Mouse (Mus musculus) embryonic facial prominence, embryonic 11.5 days (tissue): ENCODE data around the gene Plekha5. TPM values are rescaled to one million over a fixed set of nuclear protein-coding genes. Genes with fewer than 3 reads are reported as not detected.

ENCODE experiments used
- ATAC-seq: fragments of 200-750 bp; cut with Nextera tagmentation; replicated peaks from 2 replicates; pipeline ENCODE4 v1.8.0; 2017; ENCODE audit warnings: low read depth; ENCODE audit not compliant: insufficient number of reproducible peaks, low FRiP score, low TSS enrichment
- DNase-seq: peaks from one replicate; pipeline ENCODE4 v3.0.0-alpha.2; 2015; ENCODE audit warnings: low spot score
- H3K27ac ChIP-seq: fragments of 300-500 bp; sonication (generic); replicated peaks from 2 replicates; pipeline ENCODE4 v1.5.1; 2014; ENCODE audit warnings: mild to moderate bottlenecking, low read depth, low read length, control low read depth
- H3K27me3 ChIP-seq: fragments of 300-500 bp; sonication (generic); 2 replicates; pipeline ENCODE4 v1.6.1; 2014; ENCODE audit warnings: mild to moderate bottlenecking, low read length, moderate library complexity, mixed read lengths; ENCODE audit not compliant: control insufficient read depth, insufficient read depth
- H3K36me3 ChIP-seq: fragments of 300-500 bp; sonication (generic); replicated peaks from 2 replicates; pipeline ENCODE4 v1.6.1; 2014; ENCODE audit warnings: low read depth, mild to moderate bottlenecking, low read length, moderate library complexity, mixed read lengths; ENCODE audit not compliant: control insufficient read depth, insufficient read depth
- H3K4me1 ChIP-seq: fragments of 300-500 bp; sonication (generic); 2 replicates; pipeline ENCODE4 v1.6.1; 2014; ENCODE audit warnings: low read length, mixed read lengths; ENCODE audit not compliant: control insufficient read depth, insufficient read depth
- H3K4me2 ChIP-seq: fragments of 300-500 bp; sonication (generic); 2 replicates; pipeline ENCODE4 v1.6.1; 2014; ENCODE audit warnings: low read depth, mild to moderate bottlenecking, control low read depth, low read length, moderate library complexity
- H3K4me3 ChIP-seq: fragments of 300-500 bp; sonication (generic); 2 replicates; pipeline ENCODE4 v1.5.1; 2014; ENCODE audit warnings: low read depth, low read length, control low read depth
- H3K9ac ChIP-seq: fragments of 300-500 bp; sonication (generic); replicated peaks from 2 replicates; pipeline ENCODE4 v1.6.1; 2014; ENCODE audit warnings: mild to moderate bottlenecking, control low read depth, low read length
- H3K9me3 ChIP-seq: fragments of 300-500 bp; sonication (generic); replicated peaks from 2 replicates; pipeline ENCODE4 v1.6.1; 2016; ENCODE audit warnings: mild to moderate bottlenecking, low read length, inconsistent platforms, mixed read lengths; ENCODE audit not compliant: control insufficient read depth
- WGBS: fragments of 180-500 bp; shearing (Covaris S2); extraction: QIAGEN DNeasy Blood & Tissue Kit; methylation state at CpG from one replicate; pipeline ENCODE4 v1.1.7; 2014; 5-methylcytosine and 5-hydroxymethylcytosine counted together
- polyA plus RNA-seq: library from polyadenylated mRNA; unstranded; fragments of >200 nt; fragmentation: Nextera tagmentation; extraction: Ambion mirVana; gene quantifications from 2 replicates; pipeline ENCODE4 v1.2.1, GENCODE M21; 2014

The Plekha5 gene
- polyA plus RNA-seq, 1 experiment from 2014 or later, result 56.2 TPM

DNA sequence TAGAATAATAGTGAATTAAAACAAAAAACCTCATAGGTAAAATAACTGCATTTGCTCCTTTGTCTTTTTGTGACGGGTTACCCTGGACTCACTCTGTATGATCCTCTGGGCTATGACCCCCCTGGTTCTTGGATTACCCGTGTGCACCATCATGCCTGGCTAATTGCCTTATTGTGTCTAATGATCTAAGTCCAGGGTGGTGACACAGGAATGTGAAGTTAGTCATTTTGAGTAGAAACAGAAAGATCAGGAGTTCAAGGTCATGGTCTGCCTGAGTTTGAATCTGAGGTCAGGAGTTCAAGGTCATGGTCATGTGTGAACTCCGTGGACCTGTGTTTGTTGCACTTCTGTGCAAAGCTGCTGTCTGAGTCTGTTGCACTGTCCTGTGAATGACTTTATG is 181.9 kb downstream of the Plekha5 start:
- Histone ChIP-seq H3K9ac (no peak overlapping the region), H3K27ac (no peak overlapping the region), H3K4me2 (no peak overlapping the region), H3K9me3 (no peaks in the 10 kb centered on the region), H3K36me3 (no peaks in the 10 kb centered on the region), H3K4me3 (no peak overlapping the region), H3K4me1 (no peaks in the 10 kb centered on the region), H3K27me3 (no peaks in the 10 kb centered on the region)
- DNase-seq (no peak), ATAC-seq (no peak)
- WGBS, result 55% methylated on average over 3 of the region's 3 CpGs

DNA sequence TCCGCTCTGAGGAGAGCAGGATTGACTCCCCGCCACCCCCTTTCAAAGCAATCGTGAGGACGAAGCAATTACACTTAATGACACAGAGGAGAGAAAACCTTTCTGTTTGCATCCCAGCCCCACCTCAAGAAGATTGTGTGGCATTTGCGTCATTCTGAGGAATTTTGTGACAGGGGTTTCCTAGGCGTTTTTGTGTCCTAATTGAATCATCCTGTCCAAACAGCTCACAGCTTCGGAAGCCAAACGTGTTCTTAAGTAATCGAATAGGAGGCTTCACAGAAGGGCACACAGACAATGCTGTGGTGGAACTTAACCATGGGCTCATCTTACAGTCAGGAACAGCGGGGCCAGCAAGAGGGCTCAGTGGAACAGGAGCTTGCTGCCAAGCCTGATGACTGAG is 182.7 kb downstream of the Plekha5 start:
- no peak overlapping the region for H3K27ac ChIP-seq
- no peak overlapping the region for H3K9ac ChIP-seq
- no peaks in the 10 kb centered on the region for H3K27me3 ChIP-seq
- H3K4me2 ChIP-seq, result no peak overlapping the region
- no peaks in the 10 kb centered on the region for H3K36me3 ChIP-seq
- H3K4me3 ChIP-seq, result no peak overlapping the region
- ATAC-seq (0 out of 2 replicates have a peak, but pooled peaks have one; percentile 12), DNase-seq (peak; percentile 55)
- H3K9me3 ChIP-seq, result no peaks in the 10 kb centered on the region
- H3K4me1 ChIP-seq, result no peaks in the 10 kb centered on the region
- 20% methylated on average over 10 of the region's 10 CpGs for WGBS

DNA sequence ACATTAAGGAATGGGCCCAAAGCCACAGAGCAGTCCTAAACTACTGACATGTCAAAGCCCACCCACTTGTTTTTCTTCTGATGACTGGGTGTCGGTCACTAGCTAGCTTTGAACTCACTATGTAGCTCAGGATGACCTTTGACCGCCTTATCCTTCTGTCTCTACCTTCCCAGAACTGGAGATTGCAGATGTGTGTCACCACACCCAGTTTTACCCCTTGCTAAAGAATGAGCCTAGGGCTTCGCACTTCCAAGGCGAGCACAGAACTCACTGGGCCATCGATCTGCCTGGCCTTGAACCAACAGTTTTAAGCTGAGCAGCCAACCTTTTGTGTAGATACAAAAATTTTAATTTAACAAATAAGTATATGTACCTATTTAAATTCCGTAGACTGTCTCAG is 184.8 kb downstream of the Plekha5 start:
- Histone ChIP-seq H3K27me3 (no peaks in the 10 kb centered on the region), H3K9ac (no peak overlapping the region), H3K4me3 (no peak overlapping the region), H3K27ac (no peak overlapping the region), H3K4me2 (no peak overlapping the region), H3K9me3 (no peaks in the 10 kb centered on the region), H3K36me3 (no peaks in the 10 kb centered on the region), H3K4me1 (no peaks in the 10 kb centered on the region)
- ATAC-seq, result no peak
- WGBS, result 89% methylated on average over 6 of the region's 6 CpGs
- DNase-seq, result no peak

DNA sequence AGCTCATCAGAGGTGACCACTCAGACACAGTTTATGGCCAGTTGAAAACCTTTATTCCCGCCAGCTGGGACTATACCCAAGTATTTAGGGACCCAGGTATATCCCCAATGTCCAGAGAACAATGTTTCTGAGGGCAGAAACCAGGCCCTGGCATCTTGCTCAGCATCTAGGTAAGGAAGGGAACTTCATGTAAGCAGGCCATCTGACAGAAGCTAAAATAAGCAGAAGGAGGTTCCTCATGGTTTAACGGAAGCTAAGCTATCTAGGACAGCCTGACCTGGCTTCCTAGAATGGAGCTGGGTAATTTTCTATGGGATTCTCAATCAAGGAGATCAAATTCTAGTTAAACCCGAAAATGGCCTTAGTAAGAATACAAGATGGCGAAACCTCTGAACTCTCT is 185.7 kb downstream of the Plekha5 start:
- DNase-seq (no peak), ATAC-seq (no peak)
- Histone ChIP-seq H3K9ac (no peak overlapping the region), H3K27me3 (no peaks in the 10 kb centered on the region), H3K36me3 (no peaks in the 10 kb centered on the region), H3K4me3 (no peak overlapping the region), H3K4me2 (no peak overlapping the region), H3K27ac (no peak overlapping the region), H3K9me3 (no peaks in the 10 kb centered on the region), H3K4me1 (no peaks in the 10 kb centered on the region)
- WGBS, result 87% methylated on average over 4 of the region's 4 CpGs

DNA sequence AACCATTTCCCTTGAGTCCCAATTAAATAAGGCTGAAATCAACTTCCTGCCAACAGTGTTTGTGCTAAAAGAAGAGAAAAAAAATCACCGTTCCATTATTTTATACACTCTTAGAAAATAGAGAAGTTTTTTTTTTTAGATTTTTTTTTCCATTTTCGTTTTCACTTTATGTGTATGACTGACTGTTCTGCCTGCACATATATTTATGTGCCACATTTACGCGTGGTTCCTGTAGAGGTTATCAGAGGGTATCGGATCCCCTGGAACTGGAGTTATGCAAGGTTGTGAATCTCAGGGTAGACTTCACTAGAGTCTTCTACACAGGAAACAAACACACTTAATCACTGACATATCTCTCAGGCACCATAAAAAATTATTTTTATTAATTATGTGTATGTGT is 186.3 kb downstream of the Plekha5 start:
- DNase-seq (no peak), ATAC-seq (no peak)

DNA sequence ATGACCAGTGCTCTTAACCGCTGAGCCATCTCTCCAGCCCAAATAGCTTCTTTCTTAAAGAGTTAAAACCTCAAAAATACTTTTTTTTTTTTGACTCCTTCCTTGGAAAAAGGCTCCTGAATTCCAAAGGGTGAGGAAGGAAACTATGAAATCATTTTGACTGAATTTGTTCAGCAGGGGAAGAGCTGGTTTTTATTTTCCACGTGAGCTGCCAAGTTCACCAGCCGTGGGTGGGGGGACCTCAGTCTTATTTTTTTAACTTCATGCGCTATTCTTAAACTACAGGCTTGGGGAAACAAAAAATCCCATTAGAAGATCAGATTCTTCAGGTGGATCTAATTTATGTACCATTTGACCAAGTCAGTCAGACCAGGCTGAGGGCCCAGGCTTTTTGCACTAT is 187.4 kb downstream of the Plekha5 start:
- Histone ChIP-seq H3K9ac (no peak overlapping the region), H3K4me2 (no peak overlapping the region), H3K9me3 (no peaks in the 10 kb centered on the region), H3K4me1 (no peaks in the 10 kb centered on the region), H3K27me3 (no peaks in the 10 kb centered on the region), H3K27ac (no peak overlapping the region), H3K36me3 (no peaks in the 10 kb centered on the region), H3K4me3 (no peak overlapping the region)
- DNase-seq, result no peak
- no peak for ATAC-seq
- 70% methylated on average over 4 of the region's 4 CpGs for WGBS

More for the DNA sequence above, 186.3 kb downstream of the Plekha5 start:
- no peak overlapping the region for H3K9ac ChIP-seq
- 93% methylated on average over 5 of the region's 5 CpGs for WGBS
- H3K36me3 ChIP-seq, result no peaks in the 10 kb centered on the region
- H3K4me1 ChIP-seq, result no peaks in the 10 kb centered on the region
- no peak overlapping the region for H3K4me2 ChIP-seq
- H3K9me3 ChIP-seq, result no peaks in the 10 kb centered on the region
- no peak overlapping the region for H3K27ac ChIP-seq
- no peaks in the 10 kb centered on the region for H3K27me3 ChIP-seq
- H3K4me3 ChIP-seq, result no peak overlapping the region

DNA sequence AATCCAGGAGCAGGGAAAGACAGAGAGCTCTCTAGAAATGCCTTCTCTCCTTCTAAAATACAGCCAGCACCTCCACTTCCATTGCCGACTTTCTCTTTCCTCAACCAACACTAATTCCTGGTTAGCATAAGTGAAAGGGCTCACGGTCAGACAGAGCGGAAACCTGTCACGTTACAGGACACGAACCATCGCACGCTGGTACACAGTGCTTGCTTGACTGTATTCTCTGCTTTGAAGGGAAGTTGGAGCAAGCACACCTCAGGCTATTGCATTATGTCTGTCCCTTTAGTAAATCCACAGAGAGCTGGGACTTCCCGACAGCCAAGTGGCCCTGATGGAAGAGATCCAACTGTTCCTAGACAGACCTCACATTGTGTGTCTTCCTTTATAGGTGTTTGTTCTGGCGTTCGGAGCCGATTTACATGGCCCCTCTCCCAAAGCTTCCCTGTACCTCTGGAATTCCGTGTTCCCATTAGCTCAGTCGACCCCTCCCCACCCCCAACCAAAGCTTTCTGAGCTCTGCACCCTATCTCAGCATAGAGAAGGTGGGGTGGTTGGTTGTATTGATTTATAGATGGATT is 188.1 kb downstream of the Plekha5 start:
- ATAC-seq, result no peak
- H3K27ac ChIP-seq, result no peak overlapping the region
- no peak overlapping the region for H3K4me2 ChIP-seq
- DNase-seq, result no peak
- H3K27me3 ChIP-seq, result no peaks in the 10 kb centered on the region
- 77% methylated on average over 13 of the region's 13 CpGs for WGBS
- no peak overlapping the region for H3K9ac ChIP-seq
- no peaks in the 10 kb centered on the region for H3K4me1 ChIP-seq
- H3K9me3 ChIP-seq, result no peaks in the 10 kb centered on the region
- H3K4me3 ChIP-seq, result no peak overlapping the region
- H3K36me3 ChIP-seq, result no peaks in the 10 kb centered on the region

DNA sequence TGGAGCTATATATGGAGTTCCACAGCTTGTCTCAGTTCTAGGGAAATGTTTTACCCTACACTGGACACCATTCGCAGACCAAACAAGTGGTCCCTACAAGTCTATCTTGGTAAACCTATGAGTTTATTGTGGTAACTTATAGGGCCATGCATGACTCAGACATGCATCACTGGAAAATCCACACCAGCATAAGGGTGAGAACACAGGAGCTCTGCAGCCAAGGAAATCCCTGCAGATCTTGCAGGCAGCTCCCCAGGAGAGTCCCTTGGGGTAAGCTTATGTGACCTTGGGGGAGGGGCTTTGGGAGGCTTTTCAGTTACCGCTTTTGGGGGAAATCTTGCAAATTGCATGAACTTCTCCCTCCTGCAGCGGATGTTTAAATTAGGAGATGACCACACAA is 190.0 kb downstream of the Plekha5 start:
- Histone ChIP-seq H3K36me3 (no peaks in the 10 kb centered on the region), H3K9ac (no peak overlapping the region), H3K4me3 (no peak overlapping the region), H3K9me3 (no peaks in the 10 kb centered on the region), H3K27me3 (no peaks in the 10 kb centered on the region), H3K27ac (no peak overlapping the region), H3K4me1 (no peaks in the 10 kb centered on the region), H3K4me2 (no peak overlapping the region)
- 85% methylated on average over 3 of the region's 3 CpGs for WGBS
- DNase-seq (no peak), ATAC-seq (no peak)
